Mouse (Mus musculus) frontal cortex, adult 2 months (tissue): ENCODE measurements around the gene Edaradd. TPM values are rescaled to one million over a fixed set of nuclear protein-coding genes. Genes with fewer than 3 reads are reported as not detected.
"Not testable (repeated sequence)": the region's sequence is repeated elsewhere in the genome, so short reads cannot be mapped to it uniquely, and the experiment has no call there.

Experiments
- DNase-seq, 2 experiments: peaks; one replicate each; pipeline ENCODE4 v3.0.0; 2022; ENCODE audit warnings: low spot score in 1 of 2; ENCODE audit errors: extremely low spot score in 1 of 2
- polyA plus RNA-seq: library from polyadenylated mRNA; depleted of rRNA; stranded (reverse); fragments of >200 nt; gene quantifications from 2 replicates; pipeline ENCODE4 v1.2.3, GENCODE M21; 2012

Edaradd gene
- polyA plus RNA-seq, 1 experiment, result 0.58 TPM

- no peak for DNase-seq
These were observed 867 bp downstream of the Edaradd start for GRCm38 (mm10) chr13:12519371-12519770.

- no peak for DNase-seq
These were observed 8.9 kb downstream of the Edaradd start for GRCm38 (mm10) chr13:12511189-12511965.

GRCm38 (mm10) chr13:12510032-12510431 is 10.2 kb downstream of the Edaradd start:
- no peak for DNase-seq

- no peak for DNase-seq
These were observed 12.8 kb downstream of the Edaradd start for GRCm38 (mm10) chr13:12507426-12507825.

GRCm38 (mm10) chr13:12505359-12505758 is 14.9 kb downstream of the Edaradd start:
- no peak for DNase-seq

GRCm38 (mm10) chr13:12503238-12503751 is 16.9 kb downstream of the Edaradd start:
- DNase-seq, result no peak

GRCm38 (mm10) chr13:12502665-12503237 is 17.5 kb downstream of the Edaradd start:
- no peak for DNase-seq

- DNase-seq, result peak in 1 of 2 experiments; percentile 42
These were observed 21.1 kb downstream of the Edaradd start for GRCm38 (mm10) chr13:12499107-12499506.

GRCm38 (mm10) chr13:12497809-12498208 is 22.4 kb downstream of the Edaradd start:
- no peak for DNase-seq

- DNase-seq, result no peak
These were observed 25.5 kb downstream of the Edaradd start for GRCm38 (mm10) chr13:12494750-12495149.

- DNase-seq, result no peak
These were observed 27.7 kb downstream of the Edaradd start for GRCm38 (mm10) chr13:12492515-12492914.

- DNase-seq, result no peak
These were observed 34.6 kb downstream of the Edaradd start for GRCm38 (mm10) chr13:12485640-12486039.

- DNase-seq, result no peak
These were observed 35.0 kb downstream of the Edaradd start for GRCm38 (mm10) chr13:12485197-12485596.

GRCm38 (mm10) chr13:12479802-12480201 is 40.4 kb downstream of the Edaradd start:
- no peak for DNase-seq

- no peak for DNase-seq
These were observed 41.9 kb downstream of the Edaradd start for GRCm38 (mm10) chr13:12478301-12478700.

- DNase-seq, result no peak
These were observed 43.4 kb downstream of the Edaradd start for GRCm38 (mm10) chr13:12476886-12477285.

GRCm38 (mm10) chr13:12475239-12475638 is 45.0 kb downstream of the Edaradd start:
- DNase-seq, result no peak

- DNase-seq, result peak; percentile 14 to 87
These were observed 46.4 kb downstream of the Edaradd start for GRCm38 (mm10) chr13:12473724-12474378.

- DNase-seq, result no peak
These were observed 51.8 kb downstream of the Edaradd start for GRCm38 (mm10) chr13:12468488-12468887.

GRCm38 (mm10) chr13:12464844-12465243 is 55.4 kb downstream of the Edaradd start, which contains the start of gene Lgals8:
Gene Lgals8 (minus strand): TSS chr13:12464944.
- DNase-seq, result no peak

GRCm38 (mm10) chr13:12464159-12464558 is 56.1 kb downstream of the Edaradd start:
- DNase-seq, result not testable (repeated sequence)
